Mouse (Mus musculus): ENCODE data around the gene Cfi.

DNA sequence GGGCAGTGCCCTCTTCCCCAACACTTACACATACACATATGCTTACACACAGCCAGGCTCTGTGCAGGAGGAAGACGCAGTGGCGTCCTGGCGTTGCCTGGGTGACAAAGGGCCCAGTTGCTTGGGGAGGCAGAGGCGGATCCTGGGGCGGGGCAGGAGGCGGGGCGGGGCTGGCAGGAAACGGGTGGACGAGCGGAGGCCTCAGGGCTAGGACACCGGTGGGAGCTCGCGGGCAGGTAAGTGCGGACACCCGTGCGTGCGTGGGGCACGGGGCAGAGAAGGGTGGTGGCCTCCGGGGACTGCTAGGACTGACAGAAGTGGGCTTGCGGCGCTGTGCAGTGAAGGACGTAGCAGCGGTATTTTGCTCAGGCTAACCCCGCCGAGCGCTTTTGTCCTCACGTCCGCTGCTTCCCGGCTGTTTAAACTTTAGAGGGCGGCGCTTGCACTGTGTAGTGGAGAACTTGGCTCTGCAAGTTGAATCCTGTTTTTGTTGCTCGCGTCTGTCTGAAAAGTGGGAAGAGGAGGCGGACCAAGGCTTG lies 65.7 kb downstream of the Cfi start, which contains the start of gene Casp6:
- TF ChIP-seq CTCF (conservative IDR thresholded peaks at IDR 0.05; ENCODE audit: low read length) (no peak), NANOG (IDR thresholded peaks at IDR 0.05; ENCODE audit: borderline replicate concordance, low read length) (no peak)

All from E14TG2a.4 (cell line).